Mouse (Mus musculus) midbrain, embryonic 15.5 days (tissue): Measurements from ENCODE around the gene Phtf1. TPM values are rescaled to one million over a fixed set of nuclear protein-coding genes. Genes with fewer than 3 reads are reported as not detected.

Experiments used
- ATAC-seq: fragments of 200-750 bp; cut with Nextera tagmentation; replicated peaks from 2 replicates; pipeline ENCODE4 v1.8.0; 2017; ENCODE audit warnings: moderate TSS enrichment
- H3K27ac ChIP-seq: fragments of 300-500 bp; sonication (generic); 2 replicates; pipeline ENCODE4 v1.5.1; 2015; ENCODE audit warnings: mild to moderate bottlenecking, inconsistent platforms
- H3K27me3 ChIP-seq: fragments of 300-500 bp; sonication (generic); replicated peaks from 2 replicates; pipeline ENCODE4 v1.6.1; 2015; ENCODE audit warnings: inconsistent platforms
- H3K36me3 ChIP-seq: fragments of 300-500 bp; sonication (generic); replicated peaks from 2 replicates; pipeline ENCODE4 v1.6.1; 2015; ENCODE audit warnings: inconsistent platforms
- H3K4me1 ChIP-seq: fragments of 300-500 bp; sonication (generic); 2 replicates; pipeline ENCODE4 v1.6.1; 2015; ENCODE audit warnings: inconsistent platforms
- H3K4me2 ChIP-seq: fragments of 300-500 bp; sonication (generic); 2 replicates; pipeline ENCODE4 v1.6.1; 2015; ENCODE audit warnings: inconsistent platforms, mild to moderate bottlenecking, moderate library complexity
- H3K4me3 ChIP-seq: fragments of 300-500 bp; sonication (generic); 2 replicates; pipeline ENCODE4 v1.5.1; 2015; ENCODE audit warnings: mild to moderate bottlenecking, inconsistent platforms
- H3K9ac ChIP-seq: fragments of 300-500 bp; sonication (generic); 2 replicates; pipeline ENCODE4 v1.6.1; 2015; ENCODE audit warnings: mild to moderate bottlenecking, inconsistent platforms
- H3K9me3 ChIP-seq: fragments of 300-500 bp; sonication (generic); 2 replicates; pipeline ENCODE4 v1.6.1; 2016; ENCODE audit warnings: inconsistent platforms
- WGBS: fragments of 180-500 bp; shearing (Covaris S2); methylation state at CpG from one replicate; pipeline ENCODE4 v1.1.7; 2015; ENCODE audit warnings: mixed read lengths; 5-methylcytosine and 5-hydroxymethylcytosine counted together
- polyA plus RNA-seq: library from polyadenylated mRNA; unstranded; fragments of >200 nt; fragmentation: Nextera tagmentation; extraction: Ambion mirVana; gene quantifications from 2 replicates; pipeline ENCODE4 v1.2.1, GENCODE M21; 2015

Gene Phtf1
- polyA plus RNA-seq, 1 experiment from 2014 or later = 26.2 TPM

- H3K4me1 ChIP-seq = no peaks in the 10 kb centered on the region
- H3K9me3 ChIP-seq = no peaks in the 10 kb centered on the region
- H3K27me3 ChIP-seq = no peaks in the 10 kb centered on the region
- H3K4me2 ChIP-seq = no peak overlapping the region
- no peaks in the 10 kb centered on the region for H3K36me3 ChIP-seq
- 0 out of 2 replicates have a peak, but pooled peaks have one; percentile 75 for ATAC-seq
- no peak overlapping the region for H3K27ac ChIP-seq
- 72% methylated on average over 1 of the region's 1 CpGs for WGBS
- H3K9ac ChIP-seq = no peak overlapping the region
- no peak overlapping the region for H3K4me3 ChIP-seq
These were observed 64.8 kb downstream of the Phtf1 start for GRCm38 (mm10) chr3:104032747-104033146.

- Histone ChIP-seq H3K4me1 (0 out of 2 replicates have a peak, but pooled peaks cover 3% of the 10 kb centered on the region), H3K9ac (no peak overlapping the region), H3K4me2 (no peak overlapping the region), H3K9me3 (no peaks in the 10 kb centered on the region), H3K36me3 (no peaks in the 10 kb centered on the region), H3K27me3 (no peaks in the 10 kb centered on the region), H3K27ac (no peak overlapping the region), H3K4me3 (no peak overlapping the region)
- WGBS = 35% methylated on average over 6 of the region's 6 CpGs
- peak; percentile 62; the same call in 1 of the 2 replicates for ATAC-seq
These were observed 91.2 kb downstream of the Phtf1 start for GRCm38 (mm10) chr3:104059001-104059622.

GRCm38 (mm10) chr3:104069395-104069794 is 101.5 kb downstream of the Phtf1 start:
- Histone ChIP-seq H3K27ac (no peak overlapping the region), H3K4me3 (no peak overlapping the region), H3K27me3 (no peaks in the 10 kb centered on the region), H3K9ac (no peak overlapping the region), H3K4me1 (no peaks in the 10 kb centered on the region), H3K9me3 (no peaks in the 10 kb centered on the region), H3K36me3 (no peaks in the 10 kb centered on the region), H3K4me2 (no peak overlapping the region)
- ATAC-seq = no peak

Other genes with a start within 250 kb of the Phtf1 start
- 4.8 and 6.5 TPM in 2 replicates for gene Olfml3, start 230.1 kb upstream of the Phtf1 start, polyA plus RNA-seq
- not detected in 2 replicates for gene Gm10964, start 228.7 kb upstream of the Phtf1 start, polyA plus RNA-seq
- 13.0 and 13.2 TPM in 2 replicates for gene Hipk1, start 176.5 kb upstream of the Phtf1 start, polyA plus RNA-seq
- 20.4 and 24.1 TPM in 2 replicates for gene Dclre1b, start 158.7 kb upstream of the Phtf1 start, polyA plus RNA-seq
- gene Ap4b1, start 158.6 kb upstream of the Phtf1 start, polyA plus RNA-seq = 24.4 and 24.5 TPM in 2 replicates
- 0.35 and 0.47 TPM in 2 replicates for gene Gm43064, start 158.5 kb upstream of the Phtf1 start, polyA plus RNA-seq
- gene Bcl2l15, start 135.5 kb upstream of the Phtf1 start, polyA plus RNA-seq = 0.18 and 0.32 TPM in 2 replicates
- gene Ptpn22, start 108.3 kb upstream of the Phtf1 start, polyA plus RNA-seq = 0.22 and 0.51 TPM in 2 replicates
- 22.8 and 23.0 TPM in 2 replicates for gene Rsbn1, start 54.0 kb upstream of the Phtf1 start, polyA plus RNA-seq